Mouse (Mus musculus): ENCODE data around the gene Ltb.
"Not testable (repeated sequence)": the region's sequence is repeated elsewhere in the genome, so short reads cannot be mapped to it uniquely, and the experiment has no call there.

Ltb gene

DNA sequence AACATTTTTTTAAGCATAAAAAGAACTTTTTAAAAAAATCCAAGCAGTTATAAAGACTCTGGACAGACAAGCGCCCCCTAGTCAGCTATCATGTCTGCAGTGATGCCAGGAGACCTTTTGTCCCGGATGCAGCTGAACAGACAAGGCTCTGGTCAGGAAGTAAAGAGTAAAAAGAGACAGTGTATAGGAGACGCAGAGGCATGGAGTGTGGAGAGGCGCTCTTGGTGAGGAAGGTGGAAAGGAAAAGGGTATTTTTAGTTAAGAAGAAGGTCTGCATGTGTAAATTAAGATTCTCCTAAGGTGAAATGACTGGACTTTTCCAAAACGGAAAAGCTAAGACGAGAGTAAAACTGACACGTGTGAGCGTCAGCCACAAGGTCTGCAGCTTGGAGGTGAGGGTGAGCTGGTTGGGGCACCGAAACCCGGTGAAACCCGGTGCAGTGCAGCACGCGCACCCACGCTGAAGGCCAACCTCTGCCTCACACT is 32.4 kb downstream of the Ltb start:
- DNase-seq (ENCODE audit: low read depth), result no peak

DNA sequence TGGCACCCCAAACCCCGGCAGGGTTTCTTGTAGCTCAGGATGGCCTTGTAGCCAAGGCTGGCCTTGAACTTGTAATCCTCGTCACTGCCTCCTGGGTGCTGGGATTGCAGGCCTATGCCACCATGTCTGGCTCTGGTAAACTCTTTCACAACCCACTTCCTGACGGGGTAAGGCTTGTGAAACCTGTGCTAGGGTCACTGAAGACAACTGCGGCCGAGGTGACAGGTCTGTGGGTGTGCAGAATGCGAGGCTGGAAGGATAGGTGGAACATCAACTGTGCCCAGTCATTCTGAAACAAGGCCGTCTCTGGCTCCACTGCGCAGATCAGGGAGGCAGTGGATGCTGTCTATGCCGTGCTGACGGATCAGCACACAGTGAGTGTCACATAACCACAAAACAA is 36.8 kb downstream of the Ltb start:
- no peak for DNase-seq (ENCODE audit: low read depth)

DNA sequence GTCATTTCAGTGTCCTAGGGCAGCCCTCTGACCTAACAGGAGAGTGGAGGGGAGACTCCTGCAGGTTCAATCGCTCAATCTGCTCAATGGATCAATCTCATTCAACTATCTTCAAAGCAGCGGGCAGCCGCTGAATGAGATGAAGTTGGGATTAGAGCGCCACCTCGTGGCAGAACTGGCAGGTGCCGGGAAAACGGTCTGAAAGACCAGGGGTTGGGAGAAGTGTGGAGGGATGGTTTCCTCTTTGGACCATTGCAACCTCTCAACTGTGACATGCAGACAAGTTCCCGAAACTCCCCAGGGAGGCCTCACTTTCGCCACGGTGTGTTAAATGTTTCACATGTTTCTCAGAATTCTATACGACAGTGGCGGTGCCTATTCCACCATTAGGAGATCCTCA is 37.8 kb downstream of the Ltb start:
- peak; percentile 65 for DNase-seq (ENCODE audit: low read depth)

DNA sequence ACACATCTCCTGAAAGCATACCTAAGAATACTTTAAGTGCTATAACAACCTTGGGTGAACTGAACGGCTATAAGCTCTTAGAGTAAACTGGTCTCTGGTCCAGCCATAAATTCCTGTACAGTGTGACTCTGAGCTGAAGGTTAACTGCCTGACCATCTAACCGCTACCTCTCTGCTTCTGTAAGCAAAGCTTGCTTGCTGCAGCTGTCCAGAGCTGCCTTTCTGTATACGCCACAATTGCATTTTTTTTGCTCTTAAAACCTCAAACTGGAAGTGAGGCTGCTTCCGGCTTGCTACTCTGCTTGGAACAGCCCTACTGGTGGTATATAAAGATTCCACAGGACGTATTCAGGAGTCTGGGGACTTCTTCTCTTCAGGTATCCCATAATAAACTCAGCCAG is 38.4 kb downstream of the Ltb start:
- no peak for DNase-seq (ENCODE audit: low read depth)

DNA sequence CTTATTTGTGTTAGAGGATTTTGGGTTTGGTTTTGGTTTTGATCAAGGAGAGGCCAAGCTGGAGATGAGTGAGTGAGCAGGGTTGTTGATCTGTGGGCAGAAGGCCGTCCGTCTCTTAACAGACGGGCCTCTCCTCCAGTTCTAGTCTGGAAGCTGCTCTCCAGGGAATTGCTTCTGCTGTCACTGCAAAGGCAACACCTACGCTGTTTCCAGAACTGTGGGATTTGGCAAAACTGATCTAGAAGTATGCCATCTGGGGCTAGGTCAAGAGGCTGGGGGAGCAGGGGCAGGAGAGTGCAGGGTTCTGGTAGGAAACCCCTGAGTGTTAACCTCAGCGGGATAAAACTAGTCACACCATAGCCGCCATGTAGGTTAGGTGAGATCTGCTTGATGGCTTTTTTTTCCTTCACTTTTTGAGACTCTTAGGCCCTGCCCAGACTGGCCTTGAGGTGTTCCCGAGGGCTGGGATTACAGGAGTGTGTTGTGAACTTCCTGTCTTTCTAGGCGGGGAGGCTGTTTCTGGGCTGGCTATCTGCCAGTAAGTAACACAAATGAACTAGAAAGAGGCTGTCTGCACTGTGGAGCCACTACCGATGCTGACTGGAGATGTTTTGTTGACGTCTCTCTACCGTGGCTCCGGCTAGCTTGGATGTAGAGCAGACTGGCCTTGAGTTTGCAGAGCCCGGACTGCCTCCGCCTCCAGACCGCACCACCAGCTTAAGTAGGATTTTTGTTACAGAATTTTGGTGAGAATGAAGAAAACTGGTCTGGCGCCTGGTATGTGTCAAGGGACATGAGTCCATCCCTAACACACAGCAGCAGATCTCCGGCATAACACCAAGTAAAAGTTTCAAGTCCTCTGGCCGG is 39.1 kb downstream of the Ltb start, which contains the start of gene Atp6v1g2:
Atp6v1g2 (plus strand) TSS at position 547 of the 867 bp plus-strand sequence.
- no peak for DNase-seq (ENCODE audit: low read depth)

DNA sequence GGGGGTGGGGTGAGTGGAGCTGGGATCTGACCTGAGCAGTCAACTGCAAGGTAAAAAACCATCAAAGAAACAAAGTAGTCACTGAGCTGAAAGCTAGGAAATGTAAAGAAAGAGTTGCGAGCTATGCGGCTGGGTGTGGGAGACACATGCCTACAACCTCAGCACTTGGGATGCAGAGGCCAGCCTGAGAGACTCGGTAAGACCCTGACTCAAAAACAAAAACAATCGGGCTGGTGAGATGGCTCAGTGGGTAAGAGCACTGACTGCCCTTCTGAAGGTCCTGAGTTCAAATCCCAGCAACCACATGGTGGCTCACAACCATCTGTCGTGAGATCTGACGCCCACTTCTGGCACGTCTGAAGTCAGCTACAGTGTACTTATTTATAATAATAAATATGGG is 39.9 kb downstream of the Ltb start:
- DNase-seq (ENCODE audit: low read depth), result not testable (repeated sequence)

DNA sequence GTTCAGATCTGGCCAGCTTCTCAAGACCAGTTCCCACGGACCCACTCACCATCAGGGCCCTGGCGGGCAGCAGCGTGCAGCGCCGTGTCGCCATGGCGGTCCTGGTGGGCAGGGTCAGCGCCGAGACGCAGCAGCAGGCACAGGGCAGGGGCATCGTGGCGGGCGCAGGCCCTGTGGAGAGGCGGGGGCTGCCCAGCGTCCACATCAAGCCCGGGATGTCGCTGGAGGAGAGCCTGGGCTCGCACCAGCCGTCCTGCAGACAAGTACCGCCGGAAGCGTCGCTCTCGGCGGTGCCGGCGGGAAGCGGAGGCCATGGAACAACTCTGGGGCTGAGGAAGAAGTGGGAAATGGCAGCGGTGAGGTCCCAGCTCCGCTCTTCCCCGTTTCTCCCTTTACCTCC is 40.7 kb downstream of the Ltb start:
- DNase-seq (ENCODE audit: low read depth), result no peak

DNA sequence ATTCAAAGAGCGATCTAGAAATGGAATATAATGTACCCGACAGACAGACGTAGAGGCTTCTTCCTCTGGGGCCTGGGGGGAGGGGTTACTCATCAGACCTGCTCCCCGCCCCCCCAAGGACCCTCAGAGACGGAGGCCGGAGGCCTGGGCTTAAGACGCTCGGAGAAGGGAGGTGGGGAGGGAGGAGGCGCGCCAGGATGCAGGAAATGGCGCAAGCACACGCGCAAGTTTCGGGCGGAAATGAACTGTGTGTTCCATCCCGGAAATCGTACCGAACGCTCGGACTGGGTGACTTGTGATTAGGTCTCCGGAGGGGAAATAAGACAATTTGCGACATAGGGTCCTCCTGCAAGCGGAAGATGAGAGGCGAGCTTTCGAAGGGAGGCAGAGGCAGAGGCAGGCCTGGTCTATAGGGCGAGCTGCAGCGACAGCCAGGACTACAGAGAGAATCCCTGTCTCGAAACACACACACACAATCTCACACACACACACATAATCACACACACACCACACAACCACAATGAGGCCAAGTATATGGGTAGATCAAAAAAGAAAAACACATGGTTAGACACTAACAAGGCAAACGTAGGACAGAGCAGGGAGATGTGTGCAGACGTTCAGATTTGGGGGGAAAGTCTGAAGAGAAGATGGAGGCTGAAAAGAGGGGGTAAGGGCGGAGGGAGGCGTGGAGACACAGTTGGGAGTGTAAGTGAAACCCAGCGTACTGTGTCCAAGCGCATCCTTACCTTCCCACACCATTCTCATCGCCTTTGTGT is 41.6 kb downstream of the Ltb start, which contains the start of gene Nfkbil1:
Nfkbil1 (minus strand) TSS at position 179 of the 776 bp plus-strand sequence.
- peak; percentile 96 for DNase-seq (ENCODE audit: low read depth)

DNA sequence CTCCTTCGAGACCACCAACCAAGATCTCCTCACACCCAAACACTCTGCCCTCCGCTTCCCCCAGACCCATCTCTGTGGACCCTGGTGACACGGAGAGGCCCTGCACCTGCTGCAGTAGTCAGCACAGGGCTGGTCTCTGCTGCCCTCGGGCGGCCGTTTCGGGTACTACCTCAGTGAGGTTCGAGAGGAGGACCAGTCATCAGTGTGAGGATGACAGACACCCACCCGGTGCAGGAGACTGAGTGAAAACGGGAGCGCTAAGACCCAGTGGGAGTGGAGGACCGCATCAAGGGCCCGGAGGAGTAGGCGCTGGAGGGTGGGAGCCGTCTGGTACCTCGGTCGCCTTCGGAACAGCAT is 42.1 kb downstream of the Ltb start:
- DNase-seq (ENCODE audit: low read depth), result peak; percentile 90

DNA sequence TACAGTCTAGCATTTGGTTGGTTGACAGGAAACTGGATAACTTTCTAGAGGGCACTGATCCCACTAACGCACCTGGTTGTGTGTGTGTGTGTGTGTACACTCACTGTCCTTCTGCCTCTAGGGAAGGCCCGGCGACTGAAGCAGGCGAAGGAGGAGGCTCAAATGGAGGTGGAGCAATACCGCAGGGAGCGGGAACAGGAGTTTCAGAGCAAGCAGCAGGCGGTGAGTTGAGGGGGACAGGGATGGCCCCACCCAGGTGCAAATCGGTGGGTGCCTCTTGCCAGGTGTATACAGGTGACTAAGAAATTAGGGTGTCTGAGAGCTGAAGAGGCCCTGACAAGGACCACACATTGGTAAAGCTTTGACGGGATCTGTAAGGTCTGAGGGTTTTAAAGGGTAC is 42.8 kb downstream of the Ltb start:
- DNase-seq (ENCODE audit: low read depth), result no peak

DNA sequence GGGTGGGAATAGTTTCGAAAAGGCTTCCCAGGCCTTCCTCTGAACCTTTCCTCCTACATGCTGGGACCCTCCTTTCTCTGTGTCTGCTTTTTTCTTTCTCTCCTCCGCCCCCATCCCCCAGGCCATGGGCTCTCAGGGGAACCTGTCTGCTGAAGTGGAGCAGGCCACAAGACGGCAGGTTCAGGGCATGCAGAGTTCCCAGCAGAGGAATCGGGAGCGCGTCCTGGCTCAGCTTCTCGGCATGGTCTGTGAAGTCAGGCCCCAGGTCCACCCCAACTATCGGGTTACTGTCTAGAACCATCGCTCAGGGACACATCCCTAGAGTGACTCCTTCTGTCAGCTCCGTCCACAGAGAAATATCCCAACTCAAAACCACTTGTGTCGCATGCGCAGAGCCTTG is 43.3 kb downstream of the Ltb start:
- DNase-seq (ENCODE audit: low read depth), result no peak

DNA sequence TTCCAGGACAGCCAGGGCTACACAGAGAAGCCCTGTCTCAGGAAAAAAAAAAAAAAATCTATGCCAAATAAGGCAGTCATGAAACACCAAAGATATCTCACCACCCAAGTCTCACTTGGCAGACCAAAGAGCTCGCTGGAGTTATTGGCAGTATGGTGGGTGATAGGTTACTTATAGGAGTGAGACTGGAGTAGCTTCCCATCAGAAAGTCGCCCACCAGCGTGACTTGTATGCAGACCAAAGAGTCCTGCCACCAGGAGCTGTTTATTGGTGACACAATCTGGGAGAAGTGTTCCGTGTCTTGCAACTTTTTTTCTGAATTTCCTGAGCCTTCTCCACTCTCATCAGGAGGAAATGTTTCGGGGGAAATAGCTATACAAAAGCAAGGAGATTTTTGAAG is 45.5 kb downstream of the Ltb start:
- no peak for DNase-seq (ENCODE audit: low read depth)

DNA sequence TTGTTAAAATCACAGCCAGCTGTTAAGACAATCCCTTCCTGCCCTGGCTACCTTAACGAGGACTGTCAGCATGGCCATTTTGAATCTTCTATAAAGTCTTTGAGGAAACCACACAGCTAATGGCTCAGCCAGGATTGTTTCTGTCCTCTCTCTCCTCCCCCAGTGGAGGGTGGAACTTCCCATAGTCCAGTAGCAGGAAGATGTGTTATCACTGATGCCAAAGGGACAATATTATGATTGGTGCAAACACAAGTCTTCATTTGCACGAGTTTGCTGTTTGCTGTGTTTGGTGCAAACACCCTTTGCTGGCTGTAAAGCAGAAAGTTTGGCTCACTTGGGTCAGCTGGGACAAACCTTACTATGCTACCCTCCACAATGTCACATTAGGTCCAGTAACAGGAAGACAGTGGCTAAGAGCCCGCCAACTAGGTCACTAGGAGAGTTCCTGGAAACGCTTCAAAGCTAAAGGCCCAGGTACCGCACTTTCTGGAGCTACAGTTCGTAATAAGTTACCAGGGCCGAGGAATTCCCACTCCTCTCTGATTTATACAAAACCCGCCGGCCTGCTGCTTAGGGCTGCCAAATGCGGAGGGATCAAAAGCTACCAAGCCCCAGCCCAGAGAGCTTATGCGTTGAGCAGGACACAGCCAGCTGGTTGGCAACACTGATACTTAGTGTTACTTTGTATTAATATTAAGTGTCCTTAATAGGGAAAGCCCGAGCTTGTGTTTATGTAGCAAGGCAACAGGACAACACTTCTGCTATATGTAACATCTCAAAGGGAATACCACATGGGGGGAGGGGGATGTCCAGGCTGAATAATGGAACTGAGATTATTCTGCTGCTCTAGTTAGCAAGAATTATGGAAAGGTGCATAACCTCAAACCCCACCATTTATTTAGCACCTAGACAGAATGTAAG is 46.4 kb downstream of the Ltb start:
- DNase-seq (ENCODE audit: low read depth), result no peak

DNA sequence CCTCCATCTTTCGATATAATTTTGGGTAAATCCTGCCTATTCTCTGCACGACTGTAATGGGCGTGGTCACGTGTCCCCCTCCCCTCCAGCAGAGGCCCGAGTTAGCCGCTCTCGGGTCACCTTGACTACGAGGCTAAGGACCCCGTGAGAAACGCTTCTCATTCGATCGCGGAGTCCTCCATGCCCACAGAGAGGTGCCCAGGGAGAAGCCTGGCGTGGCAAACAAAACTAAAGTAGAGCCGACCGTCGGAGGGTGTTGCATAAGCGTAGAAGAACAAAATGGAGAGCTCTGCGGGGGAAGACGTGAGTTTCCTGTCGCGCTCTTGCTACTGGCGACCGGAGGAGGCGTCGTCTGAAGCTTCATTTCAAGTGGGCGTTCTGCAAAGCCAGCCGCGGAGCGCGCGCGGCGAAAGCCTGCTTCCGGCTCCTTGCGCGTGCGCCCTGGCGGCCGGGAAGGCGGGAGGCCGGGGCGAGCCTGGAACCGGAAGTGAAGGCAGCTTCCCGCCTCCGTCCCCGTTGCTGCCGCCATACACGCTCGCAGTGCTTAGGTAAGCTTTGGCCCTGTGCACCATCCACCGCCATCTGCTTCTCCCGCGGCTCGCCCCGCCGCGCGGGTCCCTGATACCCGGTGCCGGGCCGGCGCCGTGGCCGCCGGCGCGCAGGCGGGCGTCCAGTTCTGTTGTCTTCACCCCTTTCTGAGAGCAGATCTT is 47.2 kb downstream of the Ltb start, which contains the start of gene Ddx39b:
Ddx39b (plus strand) TSS at position 442 of the 710 bp plus-strand sequence.
- DNase-seq (ENCODE audit: low read depth), result peak; percentile 88

DNA sequence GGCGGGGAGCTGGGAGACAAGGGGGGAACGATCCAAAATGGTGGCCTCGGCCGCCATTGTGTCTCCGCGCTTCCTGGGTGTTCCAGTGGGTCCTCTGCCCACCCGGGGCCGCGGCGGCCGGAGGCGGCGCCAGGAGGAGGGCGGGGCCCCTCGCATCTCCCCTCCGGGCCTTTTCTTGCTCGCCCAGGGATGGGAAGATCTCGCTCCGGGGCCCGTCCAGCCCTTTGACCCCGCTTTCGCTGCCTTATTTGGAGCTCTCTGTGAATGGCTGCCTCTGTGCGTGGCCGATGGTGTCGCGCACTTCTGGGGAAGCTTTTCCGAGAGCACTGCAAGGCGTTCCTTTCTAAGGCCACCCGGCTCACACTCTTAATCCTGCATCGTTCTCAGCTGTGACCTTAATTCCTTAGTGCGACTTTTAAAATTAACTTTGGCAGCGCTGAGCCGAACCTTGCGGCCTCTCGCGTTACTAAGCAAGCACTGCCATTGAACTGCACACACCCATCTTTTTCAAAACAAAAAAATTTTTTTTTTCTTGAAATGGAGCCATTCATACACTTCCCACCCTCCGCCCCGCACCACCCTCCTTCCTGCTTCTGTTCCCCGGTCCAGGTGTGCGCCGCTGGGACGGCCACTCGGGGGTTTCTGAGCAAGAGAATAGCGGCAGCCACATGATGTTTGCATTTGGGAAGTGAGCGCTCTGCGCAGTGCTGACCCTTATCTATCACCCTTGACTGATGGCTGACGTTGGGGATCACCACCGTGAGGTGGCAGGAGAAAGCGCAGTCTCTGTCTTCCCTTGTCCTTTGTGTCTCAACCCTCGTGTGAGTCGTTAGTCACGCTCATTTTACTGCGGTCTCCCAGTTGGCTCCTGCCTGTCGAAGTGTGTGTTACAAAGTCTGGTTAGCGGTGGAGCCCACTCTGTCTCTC is 48.0 kb downstream of the Ltb start:
- DNase-seq (ENCODE audit: low read depth), result peak; percentile 66

DNA sequence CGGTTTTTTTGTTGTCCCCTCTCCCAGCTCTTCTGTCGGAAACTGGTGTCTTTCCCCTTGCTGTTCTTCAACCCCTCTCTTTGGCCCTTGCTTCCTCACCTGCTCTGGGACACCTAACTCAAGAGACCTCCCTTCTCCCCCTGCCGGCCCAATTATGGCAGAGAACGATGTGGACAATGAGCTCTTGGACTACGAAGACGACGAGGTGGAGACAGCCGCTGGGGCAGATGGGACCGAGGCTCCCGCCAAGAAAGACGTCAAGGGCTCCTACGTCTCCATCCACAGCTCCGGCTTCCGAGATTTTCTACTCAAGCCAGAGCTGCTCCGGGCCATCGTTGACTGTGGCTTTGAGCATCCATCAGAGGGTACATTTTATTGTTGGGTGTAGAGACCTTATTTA is 48.8 kb downstream of the Ltb start:
- no peak for DNase-seq (ENCODE audit: low read depth)

DNA sequence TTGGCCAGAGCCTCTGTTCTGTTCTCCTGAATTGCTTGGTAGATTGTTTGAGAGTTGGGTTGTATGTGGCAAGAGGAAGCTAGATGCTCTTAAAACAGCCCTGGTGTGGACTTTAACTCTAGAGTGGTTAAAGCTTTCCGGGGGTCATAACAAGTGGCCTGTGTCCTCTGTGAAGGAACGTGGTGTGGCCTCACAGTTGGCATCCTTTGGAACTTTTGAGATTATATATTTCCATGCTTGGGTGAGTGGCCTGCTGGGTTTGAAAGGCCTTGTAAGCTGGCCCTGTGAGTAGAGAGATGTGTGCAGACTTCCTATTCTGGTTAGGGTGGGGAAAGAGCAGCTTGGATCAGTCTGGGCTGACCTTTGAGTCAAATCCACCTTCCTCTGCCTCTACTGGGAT is 50.8 kb downstream of the Ltb start:
- no peak for DNase-seq (ENCODE audit: low read depth)
